Mouse (Mus musculus): ENCODE data around the gene Ptafr. TPM values are rescaled to one million over a fixed set of nuclear protein-coding genes. Genes with fewer than 3 reads are reported as not detected.
"Not testable (repeated sequence)": the region's sequence is repeated elsewhere in the genome, so short reads cannot be mapped to it uniquely, and the experiment has no call there.

The Ptafr gene
- 1 to 10 TPM in 1 of 2 experiments, under 1 TPM in 1; 0.86 to 1.3 TPM for total RNA-seq (2021)

- peak; percentile 29 for DNase-seq
These were observed at the start of gene Ptafr for GRCm38 (mm10) chr4:132563965-132564364. Ptafr (plus strand) TSS chr4:132564067.

- DNase-seq: peak; percentile 89
These were observed 49.2 kb upstream of the Ptafr start for GRCm38 (mm10) chr4:132514555-132515135.

- DNase-seq: peak; percentile 91
These were observed 48.3 kb upstream of the Ptafr start for GRCm38 (mm10) chr4:132515369-132516155.

GRCm38 (mm10) chr4:132518066-132518465 lies 45.8 kb upstream of the Ptafr start:
- DNase-seq: no peak

- no peak for DNase-seq
These were observed 44.7 kb upstream of the Ptafr start for GRCm38 (mm10) chr4:132519188-132519587.

GRCm38 (mm10) chr4:132524321-132524741 lies 39.5 kb upstream of the Ptafr start:
- no peak for DNase-seq

- no peak for DNase-seq
These were observed 39.1 kb upstream of the Ptafr start for GRCm38 (mm10) chr4:132524808-132525207.

GRCm38 (mm10) chr4:132526678-132527077 lies 37.2 kb upstream of the Ptafr start:
- DNase-seq: no peak

GRCm38 (mm10) chr4:132527917-132528522 lies 35.8 kb upstream of the Ptafr start:
- DNase-seq: no peak

- no peak for DNase-seq
These were observed 34.5 kb upstream of the Ptafr start for GRCm38 (mm10) chr4:132529344-132529743.

- DNase-seq: no peak
These were observed 33.6 kb upstream of the Ptafr start for GRCm38 (mm10) chr4:132530033-132530804.

- DNase-seq: no peak
These were observed 31.4 kb upstream of the Ptafr start for GRCm38 (mm10) chr4:132532496-132532895.

GRCm38 (mm10) chr4:132532981-132533916 lies 30.6 kb upstream of the Ptafr start, which contains the start of gene Atpif1:
Atpif1 (minus strand) TSS chr4:132533659.
- peak; percentile 91 for DNase-seq

GRCm38 (mm10) chr4:132535406-132536121 lies 28.3 kb upstream of the Ptafr start, which contains the start of gene Dnajc8:
Dnajc8 (plus strand) TSS chr4:132535550.
- DNase-seq: peak; percentile 98

GRCm38 (mm10) chr4:132539481-132539880 lies 24.4 kb upstream of the Ptafr start:
- DNase-seq: no peak

- no peak for DNase-seq
These were observed 22.5 kb upstream of the Ptafr start for GRCm38 (mm10) chr4:132541413-132541812.

- DNase-seq: no peak
These were observed 21.1 kb upstream of the Ptafr start for GRCm38 (mm10) chr4:132542724-132543123.

GRCm38 (mm10) chr4:132545851-132546250 lies 18.0 kb upstream of the Ptafr start:
- peak; percentile 83 for DNase-seq

GRCm38 (mm10) chr4:132554221-132554620 lies 9.6 kb upstream of the Ptafr start:
- no peak for DNase-seq

GRCm38 (mm10) chr4:132554653-132555052 lies 9.2 kb upstream of the Ptafr start:
- no peak for DNase-seq

- not testable (repeated sequence) for DNase-seq
These were observed 8.3 kb upstream of the Ptafr start for GRCm38 (mm10) chr4:132555550-132555949.
